Mouse (Mus musculus): ENCODE measurements at regions not wholly inside any gene's neighbourhood (a gene's known extent, or its start where the extent isn't known, plus 50 kb on each side); places are given as distances from the start of the nearest gene placed in this dataset.

DNA sequence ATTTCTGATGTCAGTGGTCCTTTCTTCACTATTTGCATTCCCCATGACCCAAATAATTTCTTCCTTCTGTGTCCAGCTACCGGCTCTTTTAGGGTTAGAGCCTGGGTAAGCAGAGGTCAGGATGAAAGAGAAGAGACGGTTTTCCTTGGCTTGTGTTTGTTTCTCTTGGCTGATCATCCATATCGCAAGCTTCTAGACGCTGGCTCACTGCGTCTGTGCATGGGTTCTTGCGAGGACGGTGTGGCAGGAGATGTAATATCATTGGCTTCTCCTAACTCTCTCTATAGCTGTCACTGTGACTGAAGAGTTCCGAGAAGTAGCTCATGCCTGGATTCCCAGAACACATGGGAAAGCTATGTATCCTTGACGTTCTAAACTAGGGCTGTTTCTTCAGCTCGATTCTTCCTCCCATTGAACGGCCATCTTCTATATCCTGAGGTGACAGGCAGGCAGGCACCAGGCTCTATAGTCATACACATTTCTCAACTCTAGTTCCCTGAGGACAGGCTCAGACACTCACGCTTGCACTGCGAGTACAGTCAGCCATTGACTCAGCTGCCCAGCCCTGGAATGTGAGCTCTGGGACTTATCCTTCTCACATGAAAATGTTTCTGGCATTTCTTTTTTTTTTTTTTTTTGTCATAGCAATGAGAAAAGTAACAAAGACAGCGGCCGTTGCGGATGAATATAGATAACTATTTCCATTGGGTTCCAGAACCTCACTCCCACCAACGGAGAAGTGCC is 85.0 kb downstream of the Bach1 start:
- Histone ChIP-seq H3K4me1 (no peaks in the 10 kb centered on the region), H3K27ac (no peak overlapping the region), H3K36me3 (no peaks in the 10 kb centered on the region), H3K9me3 (replicated peaks) (no peaks in the 10 kb centered on the region), H3K9ac (no peak overlapping the region), H3K4me3 (no peak overlapping the region), H3K4me2 (replicated peaks) (no peak overlapping the region), H3K27me3 (no peaks in the 10 kb centered on the region)
- WGBS = 72% methylated on average over 17 of the region's 17 CpGs
- ATAC-seq (ENCODE audit: low FRiP score) = no peak

DNA sequence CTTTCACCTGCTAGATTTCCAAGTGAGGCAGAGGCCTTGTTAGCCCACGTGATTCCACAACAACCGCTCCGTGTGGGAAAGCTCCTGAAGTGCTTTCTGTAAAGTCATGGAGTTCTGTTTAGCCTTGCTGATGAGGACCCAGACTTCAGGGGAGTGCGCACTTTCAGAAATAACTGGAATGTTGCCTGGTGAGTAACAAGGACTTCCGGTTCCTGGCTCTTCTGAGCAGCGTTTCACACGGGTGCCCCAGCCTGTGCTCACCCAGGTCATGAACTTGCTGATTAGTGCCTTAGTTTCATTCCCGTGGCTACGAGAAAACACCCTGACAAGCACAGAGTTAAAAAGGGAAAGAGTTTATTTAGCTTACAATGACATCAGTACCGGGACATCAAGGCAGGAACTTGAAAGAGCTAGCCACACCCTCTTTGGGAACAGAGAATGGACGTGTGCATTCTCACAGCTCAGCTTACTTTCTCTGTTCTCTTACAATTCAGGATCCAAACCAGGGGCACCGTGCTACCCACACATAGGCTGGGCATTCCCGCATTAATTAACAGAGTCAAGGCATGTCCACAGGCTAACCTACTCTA is 85.8 kb downstream of the Bach1 start:
- Histone ChIP-seq H3K4me2 (replicated peaks) (no peak overlapping the region), H3K4me3 (no peak overlapping the region), H3K27ac (no peak overlapping the region), H3K4me1 (no peaks in the 10 kb centered on the region), H3K9ac (no peak overlapping the region), H3K27me3 (no peaks in the 10 kb centered on the region), H3K36me3 (no peaks in the 10 kb centered on the region), H3K9me3 (replicated peaks) (no peaks in the 10 kb centered on the region)
- WGBS = 56% methylated on average over 13 of the region's 13 CpGs
- ATAC-seq (ENCODE audit: low FRiP score) = 0 out of 2 replicates have a peak, but pooled peaks have one; percentile 38

DNA sequence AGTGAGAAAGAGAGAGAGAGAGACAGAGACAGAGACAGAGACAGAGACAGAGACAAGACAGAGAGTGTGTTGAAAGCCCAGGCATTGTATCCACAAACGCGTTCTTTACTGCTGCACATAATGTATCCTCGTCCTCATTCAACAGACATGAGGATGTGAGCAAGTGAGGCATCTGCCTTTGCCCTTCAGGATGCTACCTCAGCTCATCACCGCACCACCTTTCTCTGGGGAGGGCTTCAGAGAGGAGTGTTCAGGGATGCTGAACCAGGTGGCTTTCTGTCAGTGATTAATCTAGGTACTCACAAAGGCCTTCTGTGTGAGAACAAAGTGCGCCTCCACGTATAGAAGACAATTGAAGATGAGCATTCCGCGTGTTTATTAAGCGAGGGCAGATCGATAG is 90.8 kb downstream of the Bach1 start:
- Histone ChIP-seq H3K4me2 (replicated peaks) (no peak overlapping the region), H3K27ac (no peak overlapping the region), H3K36me3 (no peaks in the 10 kb centered on the region), H3K4me3 (no peak overlapping the region), H3K27me3 (no peaks in the 10 kb centered on the region), H3K4me1 (no peaks in the 10 kb centered on the region), H3K9ac (no peak overlapping the region), H3K9me3 (replicated peaks) (no peaks in the 10 kb centered on the region)
- 0 out of 2 replicates have a peak, but pooled peaks have one; percentile 11 for ATAC-seq (ENCODE audit: low FRiP score)
- 80% methylated on average over 10 of the region's 10 CpGs for WGBS

DNA sequence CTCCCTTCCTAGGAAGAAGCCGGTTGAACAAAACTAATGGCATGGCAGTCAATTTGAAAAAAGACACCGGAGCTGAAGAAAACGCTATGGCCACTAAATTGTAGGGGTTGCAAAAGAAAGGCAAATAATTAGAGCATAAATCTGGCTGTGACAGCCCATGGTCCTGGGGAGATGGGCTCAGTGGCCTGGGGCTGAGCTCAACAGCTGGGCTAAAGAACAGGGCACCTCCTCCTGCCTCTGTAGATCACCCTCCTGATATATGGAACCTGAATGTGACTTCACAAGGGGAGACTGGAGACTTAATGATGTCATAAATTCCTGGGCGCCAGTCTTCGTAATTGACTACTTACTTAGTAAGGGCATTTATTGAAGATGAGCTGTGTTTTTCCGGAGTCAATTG is 91.2 kb downstream of the Bach1 start:
- peak; percentile 54; the same call in 1 of the 2 replicates for ATAC-seq (ENCODE audit: low FRiP score)
- H3K9me3 ChIP-seq (replicated peaks) = no peaks in the 10 kb centered on the region
- no peaks in the 10 kb centered on the region for H3K27me3 ChIP-seq
- no peaks in the 10 kb centered on the region for H3K4me1 ChIP-seq
- no peak overlapping the region for H3K9ac ChIP-seq
- no peak overlapping the region for H3K4me3 ChIP-seq
- H3K4me2 ChIP-seq (replicated peaks) = no peak overlapping the region
- 81% methylated on average over 6 of the region's 6 CpGs for WGBS
- H3K27ac ChIP-seq = no peak overlapping the region
- H3K36me3 ChIP-seq = no peaks in the 10 kb centered on the region

DNA sequence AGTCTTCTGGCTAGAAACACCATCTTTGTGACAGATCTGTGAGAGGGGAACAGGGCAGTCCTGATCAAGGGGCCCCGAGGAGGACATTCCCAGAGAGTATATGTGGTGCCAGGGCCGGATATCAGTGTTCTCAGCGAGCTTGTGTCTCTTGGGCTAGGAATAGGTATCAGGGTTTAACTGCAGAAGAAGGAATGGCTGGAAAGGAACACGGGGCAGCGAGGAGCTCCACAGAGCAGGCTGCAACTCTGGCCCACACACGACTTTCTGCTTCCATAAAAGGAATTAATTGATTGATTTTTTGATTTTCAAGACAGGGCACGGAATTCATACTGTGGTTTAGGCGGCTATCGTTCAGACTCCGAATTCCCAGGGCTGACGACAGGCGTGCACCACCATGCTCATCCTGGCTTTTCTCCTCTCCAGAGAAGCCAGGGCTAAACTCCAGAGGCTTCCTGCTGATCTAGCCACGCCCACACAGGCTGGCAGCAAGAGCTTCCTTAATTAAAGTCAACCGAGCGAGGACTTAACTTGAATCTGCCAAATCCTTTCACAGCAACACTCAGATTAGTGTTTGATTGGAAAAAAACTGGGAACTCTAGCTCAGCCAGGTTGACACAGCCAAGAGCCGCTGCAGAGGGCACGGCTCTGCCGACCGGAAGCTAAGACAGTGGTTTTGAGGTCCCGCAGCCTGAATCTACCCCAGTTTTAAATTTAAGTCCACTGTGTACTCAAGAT is 97.9 kb downstream of the Bach1 start:
- peak overlapping the region; percentile 4; the same call in 1 of the 2 replicates for H3K9ac ChIP-seq

DNA sequence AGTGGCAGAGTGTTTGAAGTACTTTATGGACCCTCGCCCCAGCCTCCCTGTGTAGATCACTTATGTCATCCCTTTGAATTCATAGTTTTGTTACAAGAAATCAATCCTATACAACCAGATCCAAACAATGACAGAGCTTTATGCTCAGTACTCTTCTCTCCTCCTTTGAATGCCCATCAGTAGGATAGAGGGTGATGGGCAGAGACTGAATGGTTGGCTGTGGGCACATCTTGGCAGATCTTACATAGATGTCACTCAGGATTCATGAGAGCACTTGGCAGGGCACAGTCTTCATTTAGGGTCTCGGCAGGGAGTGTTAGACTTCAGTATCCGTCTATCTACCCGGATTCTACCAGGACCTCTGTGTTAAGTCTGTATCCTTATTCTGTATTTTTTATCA is 103.6 kb downstream of the Bach1 start:
- no peak for ATAC-seq (ENCODE audit: low FRiP score)

More for the DNA sequence above, 97.9 kb downstream of the Bach1 start:
- H3K4me3 ChIP-seq = peak overlapping the region; percentile 30
- H3K27me3 ChIP-seq = no peaks in the 10 kb centered on the region
- peak overlapping the region; percentile 58 for H3K4me2 ChIP-seq (replicated peaks)
- H3K9me3 ChIP-seq (replicated peaks) = no peaks in the 10 kb centered on the region
- no peaks in the 10 kb centered on the region for H3K36me3 ChIP-seq
- 10% methylated on average over 20 of the region's 20 CpGs for WGBS
- ATAC-seq (ENCODE audit: low FRiP score) = peak; percentile 88
- no peak overlapping the region for H3K27ac ChIP-seq
- H3K4me1 ChIP-seq = peaks cover 9% of the 10 kb centered on the region; the same call in 1 of the 2 replicates

DNA sequence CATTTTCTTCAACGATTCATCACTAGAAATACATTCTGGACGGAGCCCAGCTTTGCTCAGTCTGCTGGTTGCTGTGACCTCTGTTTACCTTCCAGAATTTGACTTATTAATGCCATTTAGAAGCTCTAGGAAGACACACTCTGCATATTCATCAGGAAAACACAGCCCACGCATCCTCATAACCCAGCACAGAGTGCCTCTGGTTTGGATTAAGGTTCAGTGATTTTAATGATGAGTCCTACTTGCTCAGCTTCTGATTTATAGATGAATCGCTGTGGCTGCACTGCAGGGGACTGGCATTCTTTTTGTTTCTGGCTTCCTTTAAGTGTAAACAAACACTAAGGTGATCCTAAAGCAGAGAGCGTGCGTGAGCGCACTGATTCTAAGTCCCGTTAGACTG is 118.8 kb downstream of the Bach1 start:
- WGBS = 82% methylated on average over 8 of the region's 8 CpGs
- no peaks in the 10 kb centered on the region for H3K27me3 ChIP-seq
- H3K27ac ChIP-seq = no peak overlapping the region
- no peak overlapping the region for H3K4me2 ChIP-seq (replicated peaks)
- no peak overlapping the region for H3K4me3 ChIP-seq
- H3K36me3 ChIP-seq = no peaks in the 10 kb centered on the region
- H3K4me1 ChIP-seq = no peaks in the 10 kb centered on the region
- ATAC-seq (ENCODE audit: low FRiP score) = no peak
- H3K9ac ChIP-seq = no peak overlapping the region
- H3K9me3 ChIP-seq (replicated peaks) = no peaks in the 10 kb centered on the region

More for the DNA sequence above, 103.6 kb downstream of the Bach1 start:
- 0 out of 2 replicates have a peak, but pooled peaks cover under 1% of the 10 kb centered on the region for H3K4me1 ChIP-seq
- H3K27me3 ChIP-seq = no peaks in the 10 kb centered on the region
- H3K9ac ChIP-seq = no peak overlapping the region
- H3K36me3 ChIP-seq = no peaks in the 10 kb centered on the region
- no peaks in the 10 kb centered on the region for H3K9me3 ChIP-seq (replicated peaks)
- no peak overlapping the region for H3K4me3 ChIP-seq
- no peak overlapping the region for H3K4me2 ChIP-seq (replicated peaks)
- WGBS = 83% methylated on average over 4 of the region's 4 CpGs
- no peak overlapping the region for H3K27ac ChIP-seq

DNA sequence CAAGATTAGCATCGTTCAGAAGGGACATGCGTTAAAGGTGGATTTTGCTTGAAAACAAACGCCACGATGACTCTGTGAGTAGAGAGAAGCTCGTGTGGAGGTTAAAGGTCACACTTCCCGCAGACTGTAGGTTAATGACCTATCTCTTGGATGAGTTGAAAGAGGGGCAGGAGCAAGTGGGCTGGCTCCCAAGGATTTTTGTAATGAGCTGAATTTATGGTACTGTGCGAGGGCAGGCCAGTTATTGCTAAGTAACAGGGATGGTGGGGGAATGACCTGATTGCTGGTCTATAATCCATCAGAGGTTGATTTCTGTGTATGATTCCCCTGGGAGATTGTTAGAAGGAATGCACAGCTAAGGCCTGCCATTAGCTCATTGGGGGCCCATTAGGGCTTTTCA is 135.6 kb downstream of the Bach1 start:
- Histone ChIP-seq H3K4me2 (replicated peaks) (no peak overlapping the region), H3K4me1 (0 out of 2 replicates have a peak, but pooled peaks cover 5% of the 10 kb centered on the region), H3K4me3 (no peak overlapping the region), H3K9ac (no peak overlapping the region), H3K36me3 (no peaks in the 10 kb centered on the region), H3K27ac (peak overlapping the region; percentile 30), H3K27me3 (no peaks in the 10 kb centered on the region), H3K9me3 (replicated peaks) (no peaks in the 10 kb centered on the region)
- ATAC-seq (ENCODE audit: low FRiP score) = peak; percentile 71
- WGBS = 55% methylated on average over 7 of the region's 7 CpGs

DNA sequence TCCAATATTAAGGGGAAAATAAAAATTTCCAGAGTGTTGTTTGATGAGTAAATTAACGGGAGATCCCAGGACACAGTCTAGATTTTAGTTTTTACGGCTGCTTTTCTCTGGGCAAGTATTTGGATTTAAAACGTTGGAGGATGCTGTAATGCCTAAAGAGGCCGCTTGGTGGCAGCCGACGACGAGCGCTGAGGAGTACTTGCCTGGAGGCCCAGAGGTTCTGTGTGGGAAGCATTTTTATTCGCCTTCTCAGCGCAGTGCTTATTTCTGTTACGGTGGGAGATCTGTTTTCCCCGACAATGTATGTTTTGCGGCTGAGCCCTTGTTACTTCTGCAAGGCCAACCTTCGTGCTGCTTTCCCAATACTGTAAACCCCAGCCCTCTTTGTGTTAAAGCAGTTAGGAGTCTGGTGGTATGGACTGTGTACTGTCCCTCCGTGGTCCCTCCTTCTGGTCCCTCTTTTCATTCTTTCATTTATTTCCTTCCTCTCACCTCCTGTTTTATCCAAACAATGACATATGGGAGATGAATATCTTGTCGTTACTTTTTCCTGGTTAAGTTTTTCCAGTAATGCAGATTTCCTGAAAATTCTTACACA is 142.3 kb downstream of the Bach1 start:
- Histone ChIP-seq H3K4me2 (replicated peaks) (no peak overlapping the region; the same call in 1 of the 2 replicates), H3K9ac (no peak overlapping the region)

More for the DNA sequence above, 142.3 kb downstream of the Bach1 start:
- H3K36me3 ChIP-seq = no peaks in the 10 kb centered on the region
- WGBS = 19% methylated on average over 16 of the region's 16 CpGs
- no peak overlapping the region for H3K4me3 ChIP-seq
- peak; percentile 82 for ATAC-seq (ENCODE audit: low FRiP score)
- no peaks in the 10 kb centered on the region for H3K9me3 ChIP-seq (replicated peaks)
- no peaks in the 10 kb centered on the region for H3K27me3 ChIP-seq
- no peak overlapping the region for H3K27ac ChIP-seq
- no peaks in the 10 kb centered on the region for H3K4me1 ChIP-seq

Data from hindbrain, embryonic 12.5 days (tissue).